Mouse (Mus musculus) ES-E14 (cell line): ENCODE results near the gene Copg2. TPM values are rescaled to one million over a fixed set of nuclear protein-coding genes. Genes with fewer than 3 reads are reported as not detected.

Experiments
- DNase-seq: peaks from one replicate; pipeline ENCODE4 v3.0.0-alpha.2; 2013; ENCODE audit warnings: low read depth, low spot score
- H3K27ac ChIP-seq: 2 replicates; pipeline ENCODE4 v1.5.1; 2012; ENCODE audit warnings: low read depth, mild to moderate bottlenecking, low read length, moderate library complexity, mixed read lengths; ENCODE audit not compliant: poor library complexity, insufficient read depth, severe bottlenecking
- H3K36me3 ChIP-seq: 2 replicates; pipeline ENCODE4 v1.6.1; 2012; ENCODE audit warnings: mild to moderate bottlenecking, low read length, moderate library complexity, mixed read lengths; ENCODE audit not compliant: control insufficient read depth, poor library complexity, insufficient read depth, severe bottlenecking
- H3K4me1 ChIP-seq, 2 experiments: fragments of 150-350 bp in 1 of 2; sonication (generic) in 1 of 2; 2 replicates each; pipeline ENCODE4 v1.6.1; 2012; ENCODE audit warnings: low read length in 2 of 2, mild to moderate bottlenecking in 1 of 2, mixed read lengths in 1 of 2; ENCODE audit not compliant: control insufficient read depth in 2 of 2, insufficient read depth in 2 of 2, poor library complexity in 1 of 2
- H3K4me3 ChIP-seq, 2 experiments: fragments of 150-350 bp in 1 of 2; sonication (generic) in 1 of 2; 2 replicates each; pipeline ENCODE4 v1.5.1; 2012; ENCODE audit warnings: low read length in 2 of 2, low read depth in 1 of 2, mild to moderate bottlenecking in 1 of 2, mixed read lengths in 1 of 2; ENCODE audit not compliant: insufficient read depth in 1 of 2, poor library complexity in 1 of 2, severe bottlenecking in 1 of 2
- H3K9ac ChIP-seq: 2 replicates; pipeline ENCODE4 v1.6.1; 2012; ENCODE audit warnings: low read depth, mild to moderate bottlenecking, low read length, mixed read lengths; ENCODE audit not compliant: poor library complexity, insufficient read depth, severe bottlenecking
- H3K9me3 ChIP-seq: fragments of 150-350 bp; sonication (generic); 2 replicates; pipeline ENCODE4 v1.6.1; 2012; ENCODE audit warnings: low read depth, mild to moderate bottlenecking, low read length; ENCODE audit not compliant: control insufficient read depth, insufficient read depth
- CHD2 ChIP-seq: IDR thresholded peaks from 2 replicates; pipeline ENCODE4 v1.6.1; 2014; ENCODE audit warnings: mild to moderate bottlenecking, low read depth, low read length, inconsistent platforms
- HCFC1 ChIP-seq: IDR thresholded peaks from 2 replicates; pipeline ENCODE4 v1.6.1; 2012; ENCODE audit warnings: low read length, inconsistent platforms, borderline replicate concordance; ENCODE audit not compliant: insufficient read depth
- MAFK ChIP-seq: IDR thresholded peaks from 2 replicates; pipeline ENCODE4 v1.6.1; 2014; ENCODE audit warnings: mild to moderate bottlenecking, low read depth, low read length, inconsistent platforms; ENCODE audit not compliant: insufficient read depth
- ZC3H11A ChIP-seq: IDR thresholded peaks from 2 replicates; pipeline ENCODE4 v1.6.1; 2012; ENCODE audit warnings: low read depth, mild to moderate bottlenecking, inconsistent platforms, low read length, borderline replicate concordance
- ZNF384 ChIP-seq: IDR thresholded peaks from 2 replicates; pipeline ENCODE4 v1.6.1; 2012; ENCODE audit warnings: low read depth, low read length, inconsistent platforms
- in situ Hi-C, 2 experiments: fragments of 600-800 bp; cut with MboI; formaldehyde crosslinking; loops; one replicate each; pipeline ENCODE4 v1.15.1; 2025; ENCODE audit warnings: low sequenced_read_pairs in 2 of 2, inconsistent platforms in 1 of 2; ENCODE audit not compliant: unreplicated experiment in 2 of 2
- total RNA-seq: library from RNA; depleted of rRNA; stranded (reverse); fragments of 300-350 nt; gene quantifications from 2 replicates; pipeline ENCODE4 v1.2.3, GENCODE M21; 2012

The Copg2 gene
- total RNA-seq, 1 experiment = 35.7 TPM

DNA sequence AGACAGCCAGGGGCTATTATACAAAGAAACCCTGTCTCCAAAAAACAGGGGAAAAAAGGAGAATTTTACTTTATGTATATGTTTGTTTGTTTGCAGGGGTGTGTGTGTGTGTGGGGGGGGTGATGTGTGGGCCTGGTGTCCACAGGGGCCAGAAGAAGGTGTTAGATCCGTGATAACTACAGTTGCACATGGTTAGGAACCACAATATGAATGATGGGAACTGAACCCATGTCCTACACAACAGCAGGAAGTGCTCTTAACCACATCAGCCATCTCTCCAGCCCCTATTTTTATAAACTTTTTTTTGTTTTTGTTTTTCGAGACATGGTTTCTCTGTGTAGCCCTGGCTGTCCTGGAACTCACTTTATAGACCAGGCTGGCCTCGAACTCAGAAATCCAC, 11.7 kb downstream of the Copg2 start:
- DNase-seq = no peak
- no peaks in the 10 kb centered on the region for H3K36me3 ChIP-seq
- in situ Hi-C loops = no loop called here
- no peaks in the 10 kb centered on the region for H3K4me1 ChIP-seq
- no peak overlapping the region for H3K27ac ChIP-seq
- H3K9ac ChIP-seq = no peak overlapping the region
- H3K4me3 ChIP-seq = no peak overlapping the region
- no peak for TF ChIP-seq CHD2
- no peak for TF ChIP-seq ZC3H11A
- no peaks in the 10 kb centered on the region for H3K9me3 ChIP-seq

DNA sequence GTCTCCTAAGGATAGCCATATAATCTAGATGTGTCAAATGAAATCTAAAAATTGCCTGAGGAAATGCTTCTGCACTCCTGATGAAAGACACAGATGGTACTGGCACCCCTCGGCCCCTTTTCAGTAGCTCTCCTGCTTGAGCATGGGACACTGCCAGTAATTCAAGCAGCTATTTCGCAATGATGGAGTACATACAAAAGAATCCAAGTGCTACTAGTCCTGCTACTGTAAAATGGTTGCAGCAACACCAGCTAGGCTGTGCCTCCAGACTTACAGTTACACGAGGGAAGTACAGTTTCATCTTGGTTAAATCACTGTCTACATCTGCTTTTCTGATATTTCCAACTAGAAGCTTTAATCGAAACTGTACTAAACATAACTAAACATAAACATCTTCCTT, 13.1 kb downstream of the Copg2 start:
- H3K4me3 ChIP-seq = no peak overlapping the region
- in situ Hi-C loops = no loop called here
- H3K36me3 ChIP-seq = no peaks in the 10 kb centered on the region
- H3K9me3 ChIP-seq = no peaks in the 10 kb centered on the region
- DNase-seq = no peak
- H3K4me1 ChIP-seq = no peaks in the 10 kb centered on the region
- H3K9ac ChIP-seq = no peak overlapping the region
- no peak overlapping the region for H3K27ac ChIP-seq
- TF ChIP-seq ZC3H11A = no peak
- no peak for TF ChIP-seq CHD2
- TF ChIP-seq HCFC1 = no peak
- TF ChIP-seq MAFK = no peak
- no peak for TF ChIP-seq ZNF384

DNA sequence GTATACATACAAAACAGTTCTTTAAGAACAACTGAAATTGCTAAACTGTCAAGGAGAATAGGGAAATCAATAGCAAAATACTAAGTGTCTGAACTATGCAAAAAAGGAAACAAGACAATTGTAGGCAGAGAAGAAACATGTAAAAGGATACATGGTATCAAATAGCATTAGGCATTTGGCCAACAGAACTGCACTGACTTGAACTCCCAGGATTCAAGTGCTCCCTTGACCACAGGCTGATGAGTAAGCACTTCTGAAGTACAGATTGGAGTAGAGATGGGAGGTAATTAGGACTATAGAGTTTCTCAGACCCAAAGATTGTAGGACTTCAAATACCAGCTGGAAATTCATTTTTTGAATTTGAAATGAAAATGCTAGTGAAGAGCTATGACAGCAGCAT, 19.9 kb downstream of the Copg2 start:
- Histone ChIP-seq H3K9me3 (no peaks in the 10 kb centered on the region), H3K27ac (no peak overlapping the region), H3K9ac (no peak overlapping the region), H3K36me3 (no peaks in the 10 kb centered on the region), H3K4me1 (no peaks in the 10 kb centered on the region), H3K4me3 (no peak overlapping the region)
- no peak for DNase-seq
- in situ Hi-C loops = no loop called here
- TF ChIP-seq HCFC1 (no peak), ZNF384 (no peak), ZC3H11A (no peak), MAFK (no peak), CHD2 (no peak)

DNA sequence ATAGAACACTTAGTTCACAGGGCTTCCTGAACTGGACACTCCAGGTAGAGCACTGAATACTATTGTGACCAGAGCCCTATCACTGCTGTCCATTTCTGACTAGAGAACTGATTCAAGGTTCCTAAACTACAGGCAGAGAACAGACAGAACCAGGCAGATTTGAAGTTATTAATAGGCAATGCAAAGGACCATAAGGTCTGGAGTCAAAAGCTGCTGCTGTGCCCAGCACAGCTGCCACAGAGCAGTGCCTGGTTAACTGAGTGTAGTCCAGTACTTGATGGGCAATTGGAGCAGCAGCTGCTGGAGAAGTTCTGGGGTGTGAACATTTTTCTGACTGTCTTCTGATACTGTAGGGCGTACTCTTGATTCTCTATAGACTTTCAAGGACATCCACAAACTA, 30.1 kb downstream of the Copg2 start:
- Histone ChIP-seq H3K9ac (no peak overlapping the region), H3K9me3 (no peaks in the 10 kb centered on the region), H3K4me1 (no peaks in the 10 kb centered on the region), H3K4me3 (no peak overlapping the region), H3K36me3 (no peaks in the 10 kb centered on the region), H3K27ac (no peak overlapping the region)
- DNase-seq = no peak
- TF ChIP-seq ZNF384 (no peak), MAFK (no peak), ZC3H11A (no peak), CHD2 (no peak), HCFC1 (no peak)
- in situ Hi-C loops = no loop called here

DNA sequence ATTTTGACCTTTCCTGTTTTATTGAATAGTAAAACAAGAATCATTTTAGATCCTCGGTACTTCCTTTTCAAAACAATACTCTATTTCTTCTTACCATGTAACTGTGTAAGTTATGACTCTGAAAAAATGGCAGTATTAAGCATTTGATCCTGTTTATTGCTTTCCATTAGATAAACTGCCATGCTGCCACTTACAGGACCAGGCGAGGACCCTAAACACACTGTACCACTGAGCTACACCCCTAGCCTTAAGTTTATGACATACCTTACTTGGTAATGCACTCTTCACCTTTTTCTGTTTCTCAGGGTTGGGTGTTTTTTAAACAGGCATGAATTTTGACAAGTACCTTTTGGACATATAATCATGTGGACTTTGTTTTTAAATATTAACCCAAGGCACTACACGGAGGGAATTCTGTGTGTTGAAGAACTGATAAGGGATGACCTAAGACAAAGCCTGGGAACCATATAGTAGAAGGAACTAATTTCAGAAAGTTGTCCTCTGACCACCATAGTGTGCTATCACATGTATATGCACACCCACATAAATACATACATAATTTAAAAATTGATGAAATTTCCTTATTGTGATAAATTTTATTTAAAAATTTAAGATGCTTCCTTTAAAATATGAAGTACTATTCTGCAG, 31.4 kb downstream of the Copg2 start:
- no peak for DNase-seq
- Histone ChIP-seq H3K4me3 (no peak overlapping the region), H3K4me1 (no peaks in the 10 kb centered on the region), H3K9me3 (no peaks in the 10 kb centered on the region), H3K27ac (no peak overlapping the region), H3K9ac (no peak overlapping the region), H3K36me3 (no peaks in the 10 kb centered on the region)
- TF ChIP-seq CHD2 (no peak), MAFK (no peak), ZNF384 (no peak), ZC3H11A (no peak), HCFC1 (no peak)
- in situ Hi-C loops = no loop called here
